Comparison of ENCODE assay signal across 9 mouse cellular contexts in the genomic region with DNA sequence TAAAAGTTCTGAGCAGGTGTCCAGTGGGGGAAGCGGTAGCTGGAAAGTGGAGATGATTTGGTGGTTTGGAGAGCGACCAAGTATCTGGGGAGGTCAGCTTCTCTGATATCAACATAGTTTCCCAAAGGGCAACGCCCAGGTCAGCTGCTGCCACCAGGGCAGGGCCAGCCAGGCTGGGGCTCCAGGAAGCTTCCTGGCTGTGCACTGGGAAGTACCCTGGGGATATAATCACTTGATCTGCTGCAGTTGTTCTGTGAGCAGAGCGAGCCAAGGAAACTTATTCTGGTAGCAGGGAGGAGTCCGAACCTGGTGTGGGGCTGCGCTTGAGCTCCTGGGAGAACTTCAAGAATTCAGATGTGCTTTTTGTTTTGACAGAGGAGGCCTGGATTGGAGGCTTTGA.
DNase-seq lines count a peak whose midpoint lies in the region; ATAC-seq lines count a peak whose summit lies in the region.
"Had no signal": no experiment of that assay in that cellular context is flagged by ENCODE, and none has a peak within 500 bp of the region (broad histone marks: within the 10 kb centered on the region; RNA-seq: fewer than 3 reads in every experiment).

No protein-coding gene starts in this region.

- H3K27me3 ChIP-seq in hindbrain, embryonic 12.5 days, result no peaks in the 10 kb centered on the region

- H3K27ac ChIP-seq in hindbrain, embryonic 12.5 days, result no peak overlapping the region

- no peaks in the 10 kb centered on the region for H3K4me1 ChIP-seq in hindbrain, embryonic 12.5 days

- H3K4me3 ChIP-seq in hindbrain, embryonic 12.5 days, result no peak overlapping the region

- no peak overlapping the region for H3K4me2 ChIP-seq in hindbrain, embryonic 12.5 days (replicated peaks)

- H3K36me3 ChIP-seq in hindbrain, embryonic 12.5 days, result no peaks in the 10 kb centered on the region

- no peak for ATAC-seq in hindbrain, embryonic 12.5 days (ENCODE audit: low FRiP score)
- ATAC-seq in monocyte, adult 5-6 weeks (replicated peaks; ENCODE audit: insufficient number of reproducible peaks, low FRiP score, low TSS enrichment, poor library complexity, severe bottlenecking), result no peak

- H3K9ac ChIP-seq in hindbrain, embryonic 12.5 days, result no peak overlapping the region

- WGBS in hindbrain, embryonic 12.5 days, result 80% methylated on average over 6 of the region's 6 CpGs

- peak; percentile 28 for DNase-seq in adrenal gland, adult 2 months
- DNase-seq in adrenal gland, adult 18-20 months (ENCODE audit: low spot score in 2 of 2), result no peak
- DNase-seq in gastrocnemius, adult 8-10 months (ENCODE audit: low spot score in 2 of 2), result peak; percentile 69 to 82
- peak; percentile 63 for DNase-seq in heart, postnatal 25 days (ENCODE audit: low spot score)
- peak; percentile 39 to 73 for DNase-seq in lung, postnatal 4 days
- no peak for DNase-seq in retina, embryonic 14.5 days (ENCODE audit: low spot score)
- DNase-seq: layer of hippocampus, adult 9-11 months had no signal

- intact Hi-C loops in heart, postnatal 25 days (cut with DNase I), result no loop called here

- H3K9me3 ChIP-seq in hindbrain, embryonic 12.5 days (replicated peaks), result no peaks in the 10 kb centered on the region

Comparison
In these comparisons a context has a peak if more than half of its experiments do, and no peak if none do; other contexts are left out.
1. DNase-seq: peak in adrenal gland, adult 2 months (single experiment), gastrocnemius, adult 8-10 months (2 of 2), heart, postnatal 25 days (single experiment) and lung, postnatal 4 days (2 of 2); none in adrenal gland, adult 18-20 months (0 of 2) and retina, embryonic 14.5 days (single experiment).